Mouse (Mus musculus) kidney, adult 9 months (tissue): Measurements from ENCODE around the gene Msh4.
A peak's percentile ranks its signal among the peaks of the same experiment; 100 is the strongest.

Experiments
- DNase-seq: peaks from one replicate; pipeline ENCODE4 v3.0.0; 2022

Msh4 gene

GRCm38 (mm10) chr3:153906136-153906871, at the start of gene Msh4:
Msh4 (minus strand) TSS chr3:153906138.
- no peak for DNase-seq

DNA sequence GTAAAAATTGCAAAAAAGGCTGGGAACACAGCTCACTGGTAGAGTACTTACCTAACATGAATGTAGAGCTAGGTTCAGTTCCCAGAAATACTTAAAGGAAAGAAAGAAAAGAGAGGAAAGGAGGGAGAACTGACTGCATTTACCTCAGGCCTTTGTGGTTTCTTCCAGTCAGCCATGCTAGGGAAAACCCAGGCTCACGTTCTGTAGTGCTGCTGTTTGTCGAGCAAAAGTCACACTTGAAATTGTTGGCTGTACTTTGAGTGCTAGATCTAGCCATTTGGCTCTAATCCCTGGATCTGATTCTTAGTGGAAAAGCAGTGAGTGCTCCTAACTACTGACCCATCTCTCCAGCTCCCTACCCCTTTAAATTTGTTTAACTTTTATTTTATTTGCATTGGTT, 42.2 kb upstream of the Msh4 start:
- DNase-seq, result peak; percentile 61

DNA sequence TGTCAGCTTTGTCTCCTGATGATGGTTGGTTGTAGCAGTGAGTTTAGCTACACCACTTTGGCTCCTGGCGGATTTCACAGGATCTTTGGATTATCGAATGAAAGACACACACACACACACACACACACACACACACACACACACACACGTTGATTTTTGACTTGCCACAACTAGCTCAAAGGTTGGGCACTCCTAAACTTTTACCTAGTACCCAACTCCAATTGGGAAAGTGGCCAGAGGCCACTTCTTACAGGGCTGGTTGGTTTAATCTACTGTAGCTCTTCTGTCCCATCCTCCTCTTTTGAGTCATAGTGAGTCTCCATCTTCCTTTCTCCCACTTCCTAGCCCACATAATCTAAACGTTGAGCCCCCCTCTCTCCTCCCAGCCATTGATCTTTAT, 41.3 kb upstream of the Msh4 start:
- peak; percentile 35 for DNase-seq

DNA sequence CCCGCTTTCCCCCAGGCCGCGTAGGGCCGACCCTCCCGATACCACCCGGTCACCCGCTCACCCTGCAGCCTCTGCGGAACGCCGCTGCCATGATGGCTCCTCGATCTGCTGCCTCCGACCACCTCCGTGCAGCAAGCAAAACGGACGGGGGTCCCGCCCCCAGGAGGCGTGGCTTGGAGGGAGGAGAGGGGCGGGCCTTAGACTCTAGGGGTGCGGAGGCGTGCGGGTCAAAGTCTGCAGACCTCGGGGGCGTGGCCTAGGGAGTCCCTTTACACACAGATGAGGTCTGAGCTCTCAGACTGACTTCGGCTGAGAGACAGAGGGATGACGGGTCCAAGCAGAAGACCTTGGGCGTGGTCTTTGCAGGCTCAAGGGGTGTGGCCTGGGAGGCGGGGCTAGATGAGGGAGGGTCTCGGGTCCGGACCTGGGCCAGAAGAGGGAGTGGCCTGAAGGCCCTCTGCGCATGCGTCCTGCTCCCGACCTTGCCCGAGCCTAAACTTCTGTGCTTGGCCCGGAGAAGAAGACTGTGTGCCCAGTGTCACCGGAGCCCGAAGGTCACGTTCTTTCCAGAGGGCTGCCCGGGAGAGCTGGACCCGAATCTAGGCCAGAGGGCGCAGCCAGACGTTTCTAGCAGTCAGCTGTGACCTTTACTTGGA, 38.5 kb upstream of the Msh4 start, which contains the start of gene Acadm:
Gene Acadm (minus strand): TSS at position 298 of the 656 bp plus-strand sequence.
- peak; percentile 100 for DNase-seq

DNA sequence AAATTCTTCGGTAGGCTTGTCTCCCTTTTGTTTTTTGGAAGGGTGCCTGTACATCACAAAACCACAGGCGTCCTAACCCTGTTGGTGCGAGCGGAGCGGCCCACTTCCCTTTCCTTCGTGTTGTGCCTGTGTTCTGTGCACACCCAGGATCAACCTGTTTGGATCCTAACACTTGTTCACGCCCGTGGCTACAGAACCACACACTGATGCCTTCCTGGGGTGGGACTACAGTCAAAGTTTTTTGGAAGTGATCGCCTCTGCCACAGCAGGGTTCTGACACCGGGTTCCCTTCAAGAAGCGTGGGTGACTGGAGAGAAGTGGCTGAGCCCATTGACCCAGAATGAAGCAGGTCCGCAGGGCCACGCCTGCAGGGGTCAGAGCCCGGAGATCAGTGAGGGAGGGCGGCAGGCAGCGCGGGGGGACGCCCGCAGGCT, 38.0 kb upstream of the Msh4 start:
- no peak for DNase-seq

- peak; percentile 53 for DNase-seq
These were observed 37.2 kb upstream of the Msh4 start for GRCm38 (mm10) chr3:153943003-153943640.

DNA sequence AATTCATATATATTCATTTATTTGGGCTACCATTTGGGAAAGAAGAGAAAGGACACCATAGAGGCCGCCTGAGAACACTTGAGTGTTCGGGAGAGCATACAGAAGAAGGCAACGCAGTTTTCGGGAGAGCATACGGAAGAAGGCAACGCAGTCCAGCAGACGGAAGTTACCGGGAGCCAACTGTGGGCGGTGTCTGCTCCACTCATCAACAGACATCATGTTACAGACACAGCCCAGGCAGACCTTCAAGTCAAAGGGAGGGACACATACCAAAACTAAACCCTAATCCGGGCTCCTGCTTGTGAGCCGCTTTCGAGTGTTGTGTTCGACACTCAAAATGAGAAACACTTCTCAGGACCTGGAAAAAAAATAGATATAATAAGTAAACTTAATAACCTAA, 35.7 kb upstream of the Msh4 start:
- no peak for DNase-seq

GRCm38 (mm10) chr3:153940486-153940885, 34.5 kb upstream of the Msh4 start:
- DNase-seq, result no peak

- no peak for DNase-seq
These were observed 34.1 kb upstream of the Msh4 start for GRCm38 (mm10) chr3:153940021-153940420.

- DNase-seq, result peak; percentile 76
These were observed 31.3 kb upstream of the Msh4 start for GRCm38 (mm10) chr3:153937116-153937810.

- peak; percentile 54 for DNase-seq
These were observed 29.9 kb upstream of the Msh4 start for GRCm38 (mm10) chr3:153935878-153936277.

- DNase-seq, result no peak
These were observed 26.5 kb upstream of the Msh4 start for GRCm38 (mm10) chr3:153932461-153932860.

DNA sequence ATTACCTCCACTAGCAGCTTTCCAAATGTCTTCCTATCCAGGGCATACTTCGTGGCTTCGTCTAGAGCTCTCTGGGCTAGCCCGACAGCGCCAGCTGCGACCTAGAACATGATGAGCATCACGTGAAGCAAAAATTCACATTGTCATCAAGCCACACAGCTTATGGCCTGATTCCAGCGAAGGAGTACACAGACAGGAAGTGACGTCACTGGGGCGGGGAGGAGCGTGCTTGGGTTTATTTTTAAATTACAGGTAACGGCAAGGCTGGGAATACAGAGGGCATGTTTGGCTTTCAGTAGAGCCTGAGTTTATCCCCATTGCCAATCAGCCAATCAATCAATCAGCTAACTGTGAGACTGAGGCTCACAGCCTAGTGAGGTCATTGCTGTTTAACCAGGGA, 23.6 kb upstream of the Msh4 start:
- DNase-seq, result no peak

DNA sequence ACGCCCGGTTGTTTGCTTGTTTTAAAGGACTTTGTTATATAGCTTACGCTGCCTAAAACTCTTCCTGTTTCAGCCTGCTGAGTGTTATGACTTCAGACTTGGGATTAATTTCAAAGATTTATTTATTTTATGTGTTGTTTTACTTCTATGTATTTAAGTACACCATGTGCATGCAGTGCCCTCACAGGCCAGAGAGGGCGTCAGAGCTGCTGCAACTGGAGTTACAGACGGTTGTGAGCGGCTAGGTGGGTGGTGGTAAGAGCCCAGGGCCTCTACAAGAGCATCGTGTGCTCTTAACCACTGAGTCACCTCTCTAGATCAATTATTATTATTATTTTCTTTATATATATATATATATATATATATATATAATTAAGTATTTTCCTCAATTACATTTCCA, 20.4 kb upstream of the Msh4 start:
- DNase-seq, result no peak

- no peak for DNase-seq
These were observed 15.4 kb upstream of the Msh4 start for GRCm38 (mm10) chr3:153921147-153921910.

GRCm38 (mm10) chr3:153917200-153917599, 11.3 kb upstream of the Msh4 start:
- DNase-seq, result no peak

GRCm38 (mm10) chr3:153913510-153914243, 7.7 kb upstream of the Msh4 start:
- DNase-seq, result no peak

GRCm38 (mm10) chr3:153912546-153913509, 6.9 kb upstream of the Msh4 start, which contains the start of gene Rabggtb:
Rabggtb (minus strand) TSS chr3:153913009.
- DNase-seq, result peak; percentile 97

DNA sequence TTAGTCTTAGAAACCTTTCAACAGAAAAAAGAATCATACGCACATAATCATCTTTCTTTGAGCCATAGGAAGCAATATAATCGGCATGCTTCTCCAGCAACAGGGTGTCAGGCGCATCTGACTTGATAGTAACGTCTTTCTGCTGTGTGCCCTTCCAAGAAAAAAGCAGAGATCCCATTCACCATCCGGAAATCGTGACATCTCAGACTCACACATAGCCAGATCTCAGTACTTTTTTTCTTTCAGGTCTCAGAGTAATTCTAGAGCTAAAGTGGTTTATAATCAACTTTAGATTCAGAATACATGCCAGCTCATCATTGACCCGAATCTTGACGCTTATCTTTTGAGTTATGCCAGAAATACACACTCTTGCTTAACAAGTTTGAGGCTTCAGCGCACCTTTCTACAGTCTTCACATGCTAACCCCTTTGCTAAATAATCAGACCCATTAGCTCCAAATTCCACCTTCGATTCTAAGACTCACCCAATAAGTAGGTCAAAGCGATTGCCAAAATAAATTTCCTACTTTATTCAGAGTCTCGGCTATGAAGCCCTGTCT, 6.0 kb upstream of the Msh4 start:
- peak; percentile 50 for DNase-seq
